Mouse (Mus musculus): Measurements from ENCODE around the gene Tspan33. TPM values are rescaled to one million over a fixed set of nuclear protein-coding genes. Genes with fewer than 3 reads are reported as not detected.
"Not testable (repeated sequence)": the region's sequence is repeated elsewhere in the genome, so short reads cannot be mapped to it uniquely, and the experiment has no call there.

Tspan33 gene
- total RNA-seq (2021) = 1 to 10 TPM; 1.2 to 1.5 TPM

- peak; percentile 90 to 92 for DNase-seq
- intact Hi-C loops (cut with DNase I) = no loop called here
Measured at GRCm38 (mm10) chr6:29693953-29694352, at the start of gene Tspan33. Gene Tspan33, plus strand, starts transcription at chr6:29694222.

DNA sequence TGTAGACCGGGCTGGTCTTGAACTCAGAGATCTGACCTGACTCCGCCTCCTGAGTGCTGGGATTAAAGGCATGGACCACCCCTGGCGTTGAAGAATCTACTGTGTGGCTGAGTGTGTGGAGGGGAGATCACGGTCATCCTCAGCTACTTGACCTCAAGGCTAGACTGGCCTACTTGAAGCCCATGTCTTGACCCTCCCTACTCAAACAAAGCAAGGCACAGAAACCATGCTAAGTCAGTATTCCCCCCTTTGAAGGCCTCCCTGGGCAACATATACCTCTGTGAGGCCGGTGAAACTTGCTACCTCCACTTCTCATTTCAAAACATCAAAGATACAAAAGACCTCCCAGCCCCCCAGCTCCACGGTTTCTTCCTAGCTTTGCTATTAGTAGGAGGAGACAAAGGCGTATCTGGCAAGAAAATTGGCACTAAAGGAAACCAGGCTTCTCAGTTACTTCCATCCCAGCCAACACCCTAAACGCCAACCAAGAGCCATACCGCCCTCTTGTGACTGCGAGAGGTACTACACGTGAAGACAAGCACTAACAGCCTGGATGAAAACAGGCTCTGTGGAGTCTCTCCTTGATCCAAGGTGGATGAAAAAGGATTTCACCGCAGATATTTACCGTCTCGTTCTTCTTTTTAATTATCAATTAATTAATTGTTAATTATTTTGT, 44.4 kb upstream of the Tspan33 start:
- intact Hi-C loops (cut with DNase I) = loop anchor here (1.0 kb wide), 1 partner anchor 132 kb away; no protein-coding TSS in a partner anchor

GRCm38 (mm10) chr6:29650170-29650549, 43.9 kb upstream of the Tspan33 start:
- intact Hi-C loops (cut with DNase I) = loop anchor here (1.0 kb wide), 1 partner anchor 133 kb away; no protein-coding TSS in a partner anchor
- no peak for DNase-seq

More for the DNA sequence above, 44.4 kb upstream of the Tspan33 start:
- peak; percentile 84 to 89 for DNase-seq

DNA sequence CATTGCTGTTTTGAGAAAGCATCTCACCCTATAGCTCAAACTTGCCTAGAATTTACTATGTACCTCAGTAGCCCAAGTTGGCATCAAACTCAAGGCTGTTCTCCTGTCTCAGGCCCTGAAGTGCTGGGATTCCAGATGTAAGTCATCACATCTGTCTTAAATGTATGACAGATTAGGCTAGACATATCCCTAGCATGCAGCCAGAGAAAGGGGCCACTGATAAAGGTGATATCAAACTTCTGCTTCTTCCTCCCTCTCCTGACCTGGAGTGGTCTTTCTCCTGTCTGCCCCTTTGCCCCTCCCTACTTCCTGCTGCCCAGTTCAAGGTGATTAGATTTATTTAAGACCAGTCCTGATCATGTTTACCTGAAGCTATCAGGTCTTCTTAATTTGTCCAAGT, 40.8 kb upstream of the Tspan33 start:
- no peak for DNase-seq
- intact Hi-C loops (cut with DNase I) = no loop called here

GRCm38 (mm10) chr6:29658626-29659475, 35.2 kb upstream of the Tspan33 start:
- intact Hi-C loops (cut with DNase I) = no loop called here
- DNase-seq = no peak

GRCm38 (mm10) chr6:29659964-29660363, 34.1 kb upstream of the Tspan33 start:
- DNase-seq = no peak
- intact Hi-C loops (cut with DNase I) = no loop called here

DNA sequence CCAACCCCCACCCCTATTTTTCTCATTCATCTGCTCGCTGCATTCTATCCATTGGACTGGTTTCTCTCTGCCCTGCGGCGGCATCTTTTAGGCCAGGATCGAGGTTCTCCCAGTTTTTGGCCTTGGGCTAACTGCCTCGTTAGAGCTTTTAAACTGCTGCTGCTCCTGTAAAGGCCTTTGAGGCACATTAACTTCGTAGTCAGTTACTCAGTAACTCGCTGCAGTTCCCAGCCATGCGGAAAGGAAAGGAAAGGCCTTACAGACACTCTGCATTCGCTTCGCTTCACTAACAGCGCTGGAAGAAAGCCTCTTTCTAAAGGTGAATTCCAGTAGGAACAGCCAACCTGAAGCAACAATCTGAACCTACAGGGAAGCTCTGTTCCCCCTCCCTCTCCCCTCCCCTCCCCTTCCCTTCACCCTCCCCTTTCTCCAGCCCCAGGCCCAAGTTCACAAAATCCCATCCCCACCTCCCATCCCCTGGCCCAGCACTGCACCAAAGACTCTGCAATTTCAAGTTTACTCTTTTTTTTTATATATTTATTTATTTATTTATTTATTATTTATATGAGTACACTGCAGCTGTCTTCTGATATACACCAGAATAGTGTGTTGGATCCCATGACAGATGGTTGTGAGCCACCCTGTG, 33.2 kb upstream of the Tspan33 start:
- no peak for DNase-seq
- intact Hi-C loops (cut with DNase I) = no loop called here

DNA sequence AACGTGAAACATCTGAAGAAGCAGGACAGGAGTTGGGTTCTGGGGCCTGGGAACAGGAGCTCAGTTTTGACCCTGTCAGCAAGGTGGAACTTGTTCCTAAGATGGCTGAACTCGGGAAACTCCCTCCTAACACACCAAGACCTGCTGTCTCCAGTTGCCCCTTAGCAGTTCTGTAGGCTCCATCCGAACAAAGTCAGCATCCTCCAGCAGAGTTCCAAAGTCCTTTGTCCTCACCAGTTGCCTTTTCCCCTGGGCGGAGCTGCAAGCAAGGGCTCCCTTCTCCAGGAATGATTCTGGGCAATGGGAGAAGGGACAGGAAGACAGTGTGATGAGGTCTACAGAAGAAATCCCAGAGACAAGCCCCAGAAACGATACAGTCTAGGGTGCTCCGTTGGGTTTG, 26.8 kb upstream of the Tspan33 start:
- no peak for DNase-seq
- intact Hi-C loops (cut with DNase I) = no loop called here

- intact Hi-C loops (cut with DNase I) = no loop called here
- no peak for DNase-seq
Measured at GRCm38 (mm10) chr6:29671741-29672140, 22.3 kb upstream of the Tspan33 start.

DNA sequence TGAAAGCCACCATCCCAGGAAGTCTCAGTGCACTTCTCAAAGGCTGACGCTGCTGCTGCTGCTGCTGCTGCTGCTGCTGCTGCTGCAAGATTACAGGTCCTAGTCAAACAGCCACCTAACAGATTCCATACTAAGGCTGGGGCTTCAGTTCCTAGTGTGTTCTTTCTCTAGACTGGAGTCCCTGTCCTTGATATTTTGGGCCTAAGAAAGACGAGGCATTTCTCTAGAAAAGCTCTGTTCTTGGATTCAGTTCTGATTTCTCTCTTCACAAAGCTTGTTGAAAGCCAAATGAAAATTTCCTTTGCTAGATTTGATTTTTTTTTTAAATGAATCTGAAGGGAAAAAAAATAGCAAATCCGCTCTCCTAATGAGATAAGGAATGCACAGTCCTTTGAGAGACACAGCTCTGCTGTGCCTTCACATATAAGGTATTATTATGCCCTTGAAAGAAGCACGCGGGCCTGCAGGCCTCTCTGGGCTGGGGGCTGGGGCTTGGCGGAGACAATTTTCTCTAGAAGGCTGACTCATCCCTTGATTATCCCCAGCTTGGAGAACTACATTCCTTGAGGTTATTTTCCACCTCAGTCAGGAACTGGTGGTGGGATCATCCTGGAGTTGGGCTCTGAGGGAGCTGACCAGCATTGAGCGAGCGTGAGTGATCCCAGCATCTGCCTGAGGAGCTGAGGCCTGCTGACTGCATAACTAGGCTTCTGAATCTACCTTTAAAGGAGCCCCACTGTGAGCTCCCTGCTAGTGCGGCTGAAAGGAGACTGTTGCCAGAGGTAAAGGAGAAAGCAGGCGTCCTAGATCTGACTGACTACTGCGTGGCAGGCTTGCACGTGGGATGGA, 21.2 kb upstream of the Tspan33 start:
- intact Hi-C loops (cut with DNase I) = no loop called here
- no peak for DNase-seq

- intact Hi-C loops (cut with DNase I) = no loop called here
- DNase-seq = no peak
Measured at GRCm38 (mm10) chr6:29673739-29674138, 20.3 kb upstream of the Tspan33 start.

DNA sequence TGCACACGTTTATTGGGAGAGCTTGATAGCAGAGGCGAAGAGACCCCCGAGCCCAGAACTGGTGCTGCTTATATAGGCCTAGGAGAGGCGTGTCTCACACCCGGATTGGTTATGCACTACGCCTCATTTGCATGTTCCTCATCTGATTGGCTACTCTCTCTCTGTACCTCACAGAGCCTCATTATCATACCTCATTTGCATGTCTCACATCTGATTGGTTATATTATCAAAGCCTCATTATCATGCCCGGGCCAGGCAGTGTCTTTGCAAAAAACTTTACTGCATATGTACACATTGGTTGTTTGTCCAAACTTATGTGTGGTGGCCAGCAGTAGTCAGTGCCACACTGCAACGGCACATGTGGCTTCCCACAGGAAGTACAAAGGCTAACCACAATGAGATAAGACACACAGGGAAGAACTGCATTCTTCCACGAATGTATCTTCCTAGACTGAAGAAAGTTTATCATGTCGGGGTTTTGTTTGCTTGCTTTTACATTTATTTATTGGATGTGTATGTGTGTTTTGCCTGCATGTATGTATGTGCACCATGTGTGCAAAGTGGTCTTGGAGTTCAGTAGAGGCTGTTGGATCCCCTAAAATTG, 14.0 kb upstream of the Tspan33 start:
- intact Hi-C loops (cut with DNase I); DNase-seq: not testable (repeated sequence)

DNA sequence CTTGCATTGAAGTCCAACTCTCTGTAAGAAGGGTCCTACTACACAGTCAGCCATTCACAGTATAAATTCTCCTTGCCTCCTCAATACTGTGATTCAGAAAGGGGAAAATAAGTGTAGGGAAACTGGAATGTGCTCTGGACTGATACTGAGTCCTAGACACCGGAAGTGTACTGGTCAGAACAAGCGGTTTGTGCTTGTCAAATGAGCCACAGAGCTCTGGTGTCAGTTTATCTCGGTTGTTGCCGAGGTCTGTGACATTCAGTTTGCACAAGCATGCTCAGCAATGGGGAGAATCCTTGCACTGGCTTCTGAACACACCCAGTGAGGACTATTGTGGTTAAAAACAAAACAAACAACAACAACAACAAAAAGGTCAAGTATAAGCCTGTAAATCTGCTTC, 12.2 kb upstream of the Tspan33 start:
- intact Hi-C loops (cut with DNase I) = no loop called here
- no peak for DNase-seq

DNA sequence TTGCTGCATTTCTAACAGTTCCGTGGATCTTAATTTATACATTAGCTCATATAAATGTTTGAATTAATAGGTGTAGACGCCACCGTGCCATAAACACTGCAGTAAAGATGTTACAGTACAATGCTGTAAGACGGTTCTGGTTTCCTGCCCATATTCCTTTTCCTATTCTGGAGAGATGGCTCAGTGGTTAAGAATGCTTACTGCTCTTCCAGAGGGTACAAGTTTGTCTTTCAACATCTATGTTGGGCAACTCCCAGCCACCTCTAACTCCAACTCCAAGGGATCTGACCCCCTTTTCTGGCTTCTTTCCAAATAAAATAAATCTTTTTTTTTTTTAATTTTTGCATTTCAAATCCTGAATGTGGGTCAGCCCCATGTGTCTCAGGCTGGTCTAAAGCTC, 9.3 kb upstream of the Tspan33 start:
- no peak for DNase-seq
- intact Hi-C loops (cut with DNase I) = no loop called here

DNA sequence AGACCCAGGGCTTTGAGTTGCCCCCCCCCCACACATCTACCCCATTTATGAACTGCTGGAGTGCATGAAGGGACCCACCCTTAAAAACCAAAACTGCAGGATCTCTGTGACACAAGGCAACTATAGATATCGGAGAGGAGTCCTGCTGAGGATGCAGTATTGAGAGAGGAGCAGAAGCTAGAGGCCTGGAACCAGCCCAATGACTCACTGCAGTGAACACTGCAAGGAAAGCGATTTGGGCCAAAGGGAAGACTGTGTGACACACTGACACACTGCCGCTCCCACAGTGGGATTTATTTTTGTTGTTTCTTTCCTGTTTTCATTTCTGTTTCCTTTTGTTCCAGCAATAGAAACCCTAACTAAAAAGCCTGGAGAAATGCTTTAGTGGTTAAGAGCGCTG, 8.1 kb upstream of the Tspan33 start:
- no peak for DNase-seq
- intact Hi-C loops (cut with DNase I) = no loop called here

DNA sequence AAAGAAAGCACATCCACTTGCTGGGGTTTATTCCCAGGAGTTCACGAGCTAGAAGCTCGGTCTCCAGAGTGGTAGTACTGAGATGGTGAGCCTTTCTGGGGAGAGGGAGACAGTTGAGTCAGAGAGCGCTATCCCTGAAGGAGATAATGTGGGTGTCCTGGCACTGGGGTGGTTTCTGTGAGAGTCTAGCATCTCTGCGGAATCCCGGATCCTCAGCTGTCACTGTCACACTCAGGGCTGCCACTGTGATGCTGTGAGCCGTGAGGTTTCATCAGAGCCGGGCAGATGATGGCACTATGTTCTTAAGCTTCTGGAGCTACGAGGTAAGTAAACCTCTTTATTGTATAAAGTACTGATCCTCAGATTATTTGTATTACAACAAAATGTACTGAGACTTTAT, 4.6 kb upstream of the Tspan33 start:
- intact Hi-C loops (cut with DNase I) = no loop called here
- no peak for DNase-seq

- no peak for DNase-seq
Measured at GRCm38 (mm10) chr6:29694375-29695289, 610 bp downstream of the Tspan33 start.

DNA sequence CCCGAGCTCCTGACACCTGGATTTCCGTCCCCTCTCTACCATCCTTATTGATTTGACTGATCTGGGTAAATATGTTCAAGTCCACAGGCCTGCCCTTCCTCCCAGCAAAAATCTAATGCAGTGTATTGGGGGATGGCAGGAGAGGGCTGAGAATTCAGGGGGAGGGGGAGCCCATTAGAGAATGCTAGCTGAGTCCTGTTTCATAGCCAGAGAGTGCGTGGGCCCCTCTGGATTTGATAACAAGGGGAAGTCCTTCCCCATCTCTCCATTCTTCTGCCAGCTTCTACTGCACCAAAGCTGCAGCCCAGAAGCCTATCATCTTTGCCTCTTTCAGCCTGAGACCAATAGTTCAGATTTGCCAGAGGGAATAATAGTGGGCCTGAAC, 1.3 kb downstream of the Tspan33 start:
- intact Hi-C loops (cut with DNase I) = no loop called here
- no peak for DNase-seq

More at GRCm38 (mm10) chr6:29694375-29695289, 610 bp downstream of the Tspan33 start:
- intact Hi-C loops (cut with DNase I) = no loop called here

- intact Hi-C loops (cut with DNase I) = no loop called here
- no peak for DNase-seq
Measured at GRCm38 (mm10) chr6:29695975-29696374, 2.0 kb downstream of the Tspan33 start.
